Mouse (Mus musculus) CH12.LX (cell line): Measurements from ENCODE around the gene Sdccag8.

Experiments used
- CTCF ChIP-seq, 2 experiments: IDR thresholded peaks in 1 of 2; conservative IDR thresholded peaks in 1 of 2; 2 replicates each; pipeline ENCODE4 v1.5.1; 2011 to 2012; ENCODE audit warnings: low read depth in 2 of 2, low read length in 2 of 2, improper control_type of control experiment in 1 of 2, inconsistent platforms in 1 of 2, mild to moderate bottlenecking in 1 of 2, moderate library complexity in 1 of 2
- RCOR1 ChIP-seq: conservative IDR thresholded peaks from 2 replicates; pipeline ENCODE4 v1.6.1; 2012; ENCODE audit warnings: low read depth, mild to moderate bottlenecking, inconsistent platforms, low read length, improper control_type of control experiment
- TBP ChIP-seq: conservative IDR thresholded peaks from 2 replicates; pipeline ENCODE4 v1.6.1; 2011; ENCODE audit warnings: low read depth, low read length, improper control_type of control experiment

DNA sequence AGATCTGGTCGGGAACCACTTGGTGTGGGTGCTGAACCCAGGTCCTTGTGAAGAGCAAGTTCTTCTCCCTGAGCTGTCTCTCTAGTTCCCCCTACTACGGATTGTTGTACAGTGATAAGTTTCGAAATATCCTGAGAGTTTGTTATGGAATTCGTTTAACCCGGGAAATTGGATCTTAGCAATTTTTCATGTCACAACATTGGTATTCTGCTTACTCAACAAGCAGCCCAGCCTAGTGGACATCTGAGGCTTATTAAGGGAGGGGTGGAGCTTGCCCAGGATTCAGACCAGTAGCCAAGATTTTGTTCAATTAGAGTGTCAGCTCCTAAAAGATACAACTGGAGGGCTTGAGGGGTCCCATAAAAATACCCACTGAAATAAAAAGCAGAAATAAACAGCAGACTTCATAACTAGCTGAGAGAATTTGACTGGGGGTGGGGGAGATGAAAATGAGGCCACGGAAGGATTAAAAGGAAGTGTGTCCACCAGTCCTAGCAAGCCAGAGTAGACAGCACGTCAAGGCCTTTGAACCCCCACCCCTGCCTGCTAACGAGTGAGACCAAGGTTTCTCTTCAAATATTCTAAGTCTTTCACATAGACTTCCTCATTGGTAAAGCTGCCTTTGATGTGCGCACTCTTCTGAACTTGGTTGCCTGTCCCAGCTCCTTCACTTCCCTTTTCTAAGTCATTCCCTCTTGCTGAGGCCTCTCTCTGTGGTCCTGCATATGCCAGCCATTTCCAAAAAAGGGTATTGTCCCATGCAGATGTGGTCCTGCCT lies 38.5 kb downstream of the Sdccag8 start:
- TF ChIP-seq TBP (no peak), CTCF (conservative IDR thresholded peaks at IDR 0.05 in 1 of 2, IDR thresholded peaks at IDR 0.05 in 1 of 2; ENCODE audit: low read depth in 2 of 2, low read length in 2 of 2) (no peak), RCOR1 (no peak)
